Mouse (Mus musculus): ENCODE measurements around the gene Kctd14. TPM values are rescaled to one million over a fixed set of nuclear protein-coding genes. Genes with fewer than 3 reads are reported as not detected.
A peak's percentile ranks its signal among the peaks of the same experiment; 100 is the strongest.
"Not testable (repeated sequence)": the region's sequence is repeated elsewhere in the genome, so short reads cannot be mapped to it uniquely, and the experiment has no call there.

Kctd14 gene
- total RNA-seq (2021) = 1 to 10 TPM; 3.3 to 3.7 TPM
- long read RNA-seq, experiment 1, partial matches to known transcripts = 0 of 1 reads
- long read RNA-seq, experiment 1, other reads (novel, unspliced or antisense) = 1 of 1 reads
- long read RNA-seq, experiment 2, partial matches to known transcripts = 3 of 7 reads
- long read RNA-seq, experiment 2, other reads (novel, unspliced or antisense) = 4 of 7 reads

DNA sequence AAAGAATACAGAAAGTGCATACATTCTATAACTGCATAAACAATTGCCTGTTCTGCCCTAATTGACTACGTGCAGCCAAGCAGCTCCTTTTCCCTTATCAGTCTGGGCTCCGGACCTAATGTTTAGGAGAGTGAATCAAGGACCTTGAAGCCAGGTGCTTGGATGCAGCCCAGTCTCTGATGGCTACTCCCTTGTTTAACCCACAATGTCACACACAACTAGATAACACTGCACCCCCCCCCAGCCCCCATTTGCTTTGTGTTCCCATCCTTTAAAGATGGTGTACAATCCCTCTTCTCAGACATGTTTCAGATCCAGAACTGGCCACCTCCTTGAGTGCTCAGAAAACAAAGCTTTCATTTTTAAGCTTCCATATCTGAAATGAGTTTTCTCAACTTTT, at the start of gene Kctd14:
Kctd14 (plus strand) TSS at position 301 of the 400 bp plus-strand sequence.
- H3K4me3 ChIP-seq; DNase-seq (ENCODE audit: extremely low spot score in 1 of 2, low spot score in 2 of 2); H3K27ac ChIP-seq; intact Hi-C loops (cut with DNase I): not testable (repeated sequence)

DNA sequence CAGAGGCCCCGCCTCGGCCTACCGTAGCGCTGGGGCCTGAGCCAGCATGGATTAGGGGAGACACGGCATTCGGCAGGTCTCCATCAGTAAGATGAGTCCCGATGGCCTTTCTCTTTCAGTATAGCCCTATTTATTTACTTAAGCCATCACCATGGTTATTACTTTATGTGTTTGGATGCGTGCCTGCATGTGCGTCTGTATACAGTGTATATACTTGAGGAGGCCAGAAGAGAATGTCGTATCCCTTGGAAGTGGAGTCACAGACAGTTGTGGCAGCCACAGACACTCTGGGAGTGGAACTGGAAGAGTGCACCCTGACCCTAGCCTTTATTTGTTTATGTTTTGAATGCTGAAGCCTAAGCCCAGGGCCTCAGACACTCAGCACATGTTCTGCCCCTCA, 44.0 kb upstream of the Kctd14 start:
- DNase-seq (ENCODE audit: extremely low spot score in 1 of 2, low spot score in 2 of 2) = no peak
- Histone ChIP-seq H3K27ac (no peak overlapping the region), H3K4me3 (no peak overlapping the region)
- TF ChIP-seq CTCF (IDR thresholded peaks at IDR 0.05) = no peak
- intact Hi-C loops (cut with DNase I) = loop anchor here (5.0 kb wide), 1 partner anchor 430 kb away; no protein-coding TSS in a partner anchor

DNA sequence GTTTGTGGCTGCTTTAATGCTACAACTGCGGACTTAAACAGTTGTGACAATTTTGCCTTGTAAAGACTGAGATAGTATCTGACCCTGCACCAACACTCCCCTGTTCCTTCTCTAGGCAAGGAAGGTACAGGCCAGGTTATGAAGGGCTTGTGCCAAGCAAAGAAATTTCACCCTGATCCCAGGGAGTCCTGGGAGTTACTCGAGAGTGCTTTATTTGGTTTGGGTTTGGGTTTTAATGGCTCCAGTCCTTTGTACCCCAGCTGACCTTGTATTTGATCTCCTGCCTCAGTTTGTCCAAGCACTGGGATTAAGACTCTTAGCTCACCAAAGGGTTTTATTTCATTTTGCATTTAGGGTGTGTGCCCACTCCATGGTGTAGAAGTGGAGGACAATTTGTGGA, 40.0 kb upstream of the Kctd14 start:
- DNase-seq (ENCODE audit: extremely low spot score in 1 of 2, low spot score in 2 of 2) = no peak
- H3K4me3 ChIP-seq = no peak overlapping the region
- TF ChIP-seq CTCF (IDR thresholded peaks at IDR 0.05) = no peak
- intact Hi-C loops (cut with DNase I) = no loop called here
- H3K27ac ChIP-seq = no peak overlapping the region

DNA sequence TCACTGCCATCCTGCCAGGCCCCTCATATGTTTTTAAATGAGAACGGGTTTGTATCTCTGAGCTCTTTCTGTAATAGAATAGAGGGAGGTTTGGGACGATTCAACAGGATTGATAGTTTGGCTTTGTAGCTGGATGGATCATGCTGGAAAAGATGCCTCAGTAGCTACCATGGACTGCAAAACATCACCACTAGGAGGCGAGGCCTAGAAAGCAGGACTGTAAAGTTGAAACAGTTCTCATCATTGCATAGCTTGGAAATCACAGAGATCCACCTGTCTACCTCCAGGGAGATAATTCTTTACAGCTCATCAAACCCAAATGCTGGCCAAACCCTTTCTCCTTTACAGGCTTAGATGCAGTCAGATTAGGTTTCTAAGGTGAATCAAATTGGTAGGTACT, 39.5 kb upstream of the Kctd14 start:
- peak; percentile 27 for TF ChIP-seq CTCF (IDR thresholded peaks at IDR 0.05)
- intact Hi-C loops (cut with DNase I) = no loop called here
- H3K27ac ChIP-seq = no peak overlapping the region
- H3K4me3 ChIP-seq = no peak overlapping the region
- no peak for DNase-seq (ENCODE audit: extremely low spot score in 1 of 2, low spot score in 2 of 2)

DNA sequence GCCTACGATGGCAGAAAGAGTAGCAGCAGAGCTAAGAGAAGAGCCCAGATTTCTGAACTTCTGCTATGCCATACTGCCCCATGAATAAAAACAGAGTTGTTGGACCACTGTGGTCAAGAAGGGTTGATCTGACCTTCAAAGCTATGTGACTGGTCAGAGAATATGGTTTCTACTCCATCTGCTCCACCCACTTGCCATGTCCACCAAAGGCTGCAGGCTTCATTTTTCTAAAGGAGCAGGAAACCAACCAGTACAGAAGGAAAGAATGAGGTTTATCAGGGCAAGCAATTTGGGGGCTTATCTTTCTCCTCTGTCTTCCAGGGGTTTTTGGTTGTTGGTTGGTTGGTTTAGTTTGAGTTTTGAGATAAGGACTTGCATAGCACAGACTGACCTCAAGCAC, 37.1 kb upstream of the Kctd14 start:
- Histone ChIP-seq H3K4me3 (no peak overlapping the region), H3K27ac (no peak overlapping the region)
- no peak for DNase-seq (ENCODE audit: extremely low spot score in 1 of 2, low spot score in 2 of 2)
- TF ChIP-seq CTCF (IDR thresholded peaks at IDR 0.05) = no peak
- intact Hi-C loops (cut with DNase I) = no loop called here

DNA sequence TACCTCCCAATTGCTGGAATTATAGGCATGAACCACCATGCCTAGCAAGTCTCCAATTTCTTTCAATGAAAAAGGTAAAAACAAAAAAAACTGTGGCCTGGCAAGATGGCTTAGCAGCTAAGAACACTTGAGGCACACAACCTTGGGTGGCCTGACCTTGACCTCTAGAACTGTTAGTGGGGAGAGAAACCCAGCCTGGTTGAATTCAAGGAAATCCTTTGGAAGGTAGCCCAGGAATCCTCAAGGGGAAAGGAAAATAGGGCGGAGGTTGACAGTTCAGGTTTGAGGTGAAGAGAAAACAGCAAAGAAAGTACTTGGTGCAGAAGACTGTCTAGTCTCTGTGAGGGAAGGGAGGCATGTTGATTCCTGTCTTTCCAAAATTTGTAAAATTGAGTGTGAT, 36.7 kb upstream of the Kctd14 start:
- TF ChIP-seq CTCF (IDR thresholded peaks at IDR 0.05) = no peak
- Histone ChIP-seq H3K27ac (no peak overlapping the region), H3K4me3 (no peak overlapping the region)
- no peak for DNase-seq (ENCODE audit: extremely low spot score in 1 of 2, low spot score in 2 of 2)
- intact Hi-C loops (cut with DNase I) = no loop called here

DNA sequence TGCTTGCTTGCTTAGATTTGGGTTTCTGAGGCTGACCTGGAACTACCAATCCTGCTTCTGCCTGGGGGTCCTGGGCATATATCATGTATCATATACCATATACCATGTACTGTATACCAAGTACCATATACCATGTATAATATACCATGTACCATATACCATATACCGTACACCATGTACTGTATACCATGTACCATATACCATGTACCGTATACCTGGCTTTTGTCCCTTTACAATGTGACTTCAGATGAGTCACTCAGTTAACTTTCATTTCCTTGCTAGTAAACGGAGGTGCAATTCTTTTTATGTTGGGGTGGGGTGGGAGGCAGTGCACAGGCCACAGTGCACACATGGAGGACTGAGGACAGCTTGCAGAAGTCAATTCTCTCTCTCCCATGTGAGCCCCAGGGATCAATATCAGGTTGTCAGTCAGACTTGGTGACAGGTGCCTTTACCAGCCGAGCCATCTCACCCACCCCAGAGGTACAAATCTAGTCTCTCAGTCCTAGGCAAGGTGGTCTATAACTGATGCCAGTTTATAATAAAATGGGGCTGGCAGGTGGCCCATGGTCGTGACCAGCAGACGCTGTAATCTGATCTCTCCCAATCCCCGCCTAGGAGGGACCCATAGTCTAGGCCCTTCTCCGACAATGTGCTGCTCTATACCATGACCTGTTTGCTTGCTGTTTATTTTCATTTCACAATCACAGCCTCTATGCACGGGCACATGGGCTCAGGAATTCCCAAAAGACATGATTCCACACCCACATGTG, 36.0 kb upstream of the Kctd14 start:
- DNase-seq (ENCODE audit: extremely low spot score in 1 of 2, low spot score in 2 of 2) = no peak
- 0 out of 2 replicates have a peak overlapping the region, but pooled peaks have one; percentile 7 for H3K4me3 ChIP-seq
- intact Hi-C loops (cut with DNase I) = no loop called here
- no peak overlapping the region for H3K27ac ChIP-seq
- TF ChIP-seq CTCF (IDR thresholded peaks at IDR 0.05) = no peak

DNA sequence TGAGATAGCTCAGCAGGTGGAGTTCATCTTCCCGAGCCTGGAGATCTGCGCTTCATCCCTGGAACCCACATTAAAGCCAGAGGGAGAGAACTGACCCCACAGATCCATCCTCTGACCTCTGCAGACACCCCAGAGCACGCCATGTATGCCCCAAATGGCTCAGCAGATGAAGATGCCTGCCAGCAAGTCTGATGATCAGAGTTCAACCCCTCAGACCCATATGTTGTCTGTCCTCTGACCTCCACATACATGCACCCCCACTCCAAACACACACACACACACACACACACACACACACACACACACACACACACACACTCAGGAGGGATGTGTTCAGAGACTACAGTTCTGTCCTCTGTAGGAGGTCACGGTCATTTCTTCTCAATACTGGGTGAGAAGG, 34.6 kb upstream of the Kctd14 start:
- intact Hi-C loops (cut with DNase I) = no loop called here
- H3K4me3 ChIP-seq = peak overlapping the region; percentile 46; the same call in 1 of the 2 replicates
- H3K27ac ChIP-seq = no peak overlapping the region; the same call in 1 of the 2 replicates

DNA sequence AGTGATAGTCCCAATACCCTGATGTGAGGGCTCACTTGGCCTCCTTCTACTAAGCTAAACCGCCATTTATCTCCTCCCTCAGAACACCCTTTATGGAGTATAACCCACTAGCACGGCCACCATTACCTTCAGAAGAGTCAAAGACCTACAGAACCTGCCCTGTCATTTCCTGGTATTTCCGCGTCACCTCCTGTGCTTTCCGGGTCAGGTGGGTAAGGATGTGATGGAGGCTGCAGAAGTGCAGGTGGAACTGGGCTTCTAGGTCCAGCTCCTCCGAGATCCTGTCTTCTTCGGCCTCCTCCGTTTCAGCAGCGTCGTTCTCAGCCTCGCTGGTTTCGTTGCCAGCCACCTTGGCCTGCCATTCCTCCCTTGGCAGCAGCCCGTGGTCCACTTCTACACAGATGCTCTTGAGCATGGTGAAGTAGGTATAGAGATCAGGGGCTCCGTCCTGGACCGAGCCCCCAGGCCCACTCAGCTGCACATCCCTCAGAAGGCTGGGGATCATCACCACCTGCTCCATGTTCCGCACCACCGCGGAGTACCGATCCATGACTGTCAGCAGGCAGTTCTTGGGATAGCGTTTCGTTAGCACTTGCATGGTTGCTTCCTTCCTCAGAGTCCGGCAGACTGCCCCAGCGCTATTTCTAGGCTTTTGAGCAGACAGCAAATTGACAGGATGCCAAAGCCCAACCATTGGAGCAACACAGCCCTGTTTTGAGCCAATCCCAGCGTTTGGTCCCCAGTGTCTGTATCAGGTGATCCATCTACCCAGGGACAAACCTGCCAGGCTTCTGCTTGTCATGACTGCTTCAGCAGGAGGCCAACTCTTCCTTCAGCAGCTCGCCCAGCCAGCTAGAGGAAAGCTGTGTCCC, 34.0 kb upstream of the Kctd14 start, which contains the start of gene Thrsp:
Thrsp (minus strand) TSS at position 825 of the 872 bp plus-strand sequence.
- peak; percentile 57 to 63 for DNase-seq (ENCODE audit: extremely low spot score in 1 of 2, low spot score in 2 of 2)
- Histone ChIP-seq H3K4me3 (peak within 1 kb of the TSS; percentile 46), H3K27ac (peak within 1 kb of the TSS; percentile 74)
- intact Hi-C loops (cut with DNase I) = no loop called here
- no peak for TF ChIP-seq CTCF (IDR thresholded peaks at IDR 0.05)

More for the DNA sequence above, 34.6 kb upstream of the Kctd14 start:
- TF ChIP-seq CTCF (IDR thresholded peaks at IDR 0.05) = no peak
- no peak for DNase-seq (ENCODE audit: extremely low spot score in 1 of 2, low spot score in 2 of 2)

DNA sequence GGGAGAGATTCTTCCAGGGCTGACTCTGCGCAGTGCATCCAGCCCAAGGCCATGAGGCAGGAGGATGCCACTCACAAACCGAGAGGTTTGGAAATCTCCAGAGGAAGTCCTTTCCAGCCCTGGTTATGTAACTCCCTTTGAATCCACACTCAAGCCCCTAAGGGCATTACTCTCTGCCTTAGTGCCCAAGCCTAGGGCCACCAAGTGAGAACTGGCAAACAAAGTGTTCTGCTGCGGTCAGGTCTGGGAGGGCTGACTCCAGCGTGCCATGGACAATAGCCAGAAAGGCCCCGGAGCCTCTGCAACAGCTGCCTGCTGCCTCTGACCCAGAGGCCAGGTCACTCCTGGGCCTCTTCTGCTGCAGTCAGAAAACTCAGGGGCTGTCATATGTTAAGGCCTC, 32.4 kb upstream of the Kctd14 start:
- H3K27ac ChIP-seq = no peak overlapping the region
- no peak for TF ChIP-seq CTCF (IDR thresholded peaks at IDR 0.05)
- intact Hi-C loops (cut with DNase I) = no loop called here
- no peak for DNase-seq (ENCODE audit: extremely low spot score in 1 of 2, low spot score in 2 of 2)
- no peak overlapping the region for H3K4me3 ChIP-seq

DNA sequence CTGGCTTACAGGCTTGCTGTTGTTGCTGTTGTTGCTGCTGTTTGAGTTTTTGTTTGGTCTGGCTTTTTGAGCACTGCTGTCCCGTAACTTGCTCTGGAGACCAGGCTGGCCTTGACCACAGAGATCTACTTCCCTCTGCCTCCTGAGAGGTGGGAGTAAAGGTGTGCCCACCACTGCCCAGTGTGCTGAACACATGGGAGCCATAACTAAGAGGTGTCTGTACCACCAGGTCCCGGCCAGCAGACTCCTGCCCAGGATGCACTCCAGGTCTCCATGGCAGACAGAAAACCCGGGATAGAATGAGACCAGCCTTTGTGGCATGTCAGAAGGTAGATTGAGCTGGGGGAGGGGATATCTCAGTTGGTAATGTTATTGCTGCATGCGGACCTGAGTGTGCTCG, 32.0 kb upstream of the Kctd14 start:
- no peak for TF ChIP-seq CTCF (IDR thresholded peaks at IDR 0.05)
- Histone ChIP-seq H3K4me3 (no peak overlapping the region), H3K27ac (no peak overlapping the region)
- intact Hi-C loops (cut with DNase I) = no loop called here
- no peak for DNase-seq (ENCODE audit: extremely low spot score in 1 of 2, low spot score in 2 of 2)

DNA sequence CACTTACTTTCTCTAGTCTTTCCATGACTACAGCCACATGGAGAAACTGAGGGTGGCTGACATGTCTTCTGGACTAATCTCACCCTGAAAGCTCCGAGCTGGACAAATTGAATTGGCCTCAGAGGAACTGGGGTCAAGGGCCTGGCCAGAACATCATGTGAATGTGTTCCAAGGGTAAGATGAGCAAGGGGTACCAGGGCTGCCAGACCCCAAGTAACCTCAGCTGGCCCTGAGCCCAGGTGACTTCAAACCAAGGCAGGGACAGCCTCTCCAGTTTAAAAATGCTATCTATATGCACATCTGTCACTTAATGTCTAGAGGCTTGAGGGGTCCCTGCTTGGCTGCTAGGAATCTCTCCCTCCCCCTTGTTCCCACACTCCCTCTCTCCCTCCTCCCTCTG, 30.7 kb upstream of the Kctd14 start:
- DNase-seq (ENCODE audit: extremely low spot score in 1 of 2, low spot score in 2 of 2) = no peak
- no peak for TF ChIP-seq CTCF (IDR thresholded peaks at IDR 0.05)
- intact Hi-C loops (cut with DNase I) = no loop called here
- H3K4me3 ChIP-seq = no peak overlapping the region
- no peak overlapping the region for H3K27ac ChIP-seq

Measured in left cerebral cortex, adult 2 months (tissue).